Mouse (Mus musculus) embryo, embryonic 11.5 days (tissue): Measurements from ENCODE around the gene Gm28710.

Experiments used
- DNase-seq: peaks from one replicate; pipeline ENCODE4 v3.0.0-alpha.2; 2012; ENCODE audit warnings: low read depth, low spot score

Gene Gm28710

DNA sequence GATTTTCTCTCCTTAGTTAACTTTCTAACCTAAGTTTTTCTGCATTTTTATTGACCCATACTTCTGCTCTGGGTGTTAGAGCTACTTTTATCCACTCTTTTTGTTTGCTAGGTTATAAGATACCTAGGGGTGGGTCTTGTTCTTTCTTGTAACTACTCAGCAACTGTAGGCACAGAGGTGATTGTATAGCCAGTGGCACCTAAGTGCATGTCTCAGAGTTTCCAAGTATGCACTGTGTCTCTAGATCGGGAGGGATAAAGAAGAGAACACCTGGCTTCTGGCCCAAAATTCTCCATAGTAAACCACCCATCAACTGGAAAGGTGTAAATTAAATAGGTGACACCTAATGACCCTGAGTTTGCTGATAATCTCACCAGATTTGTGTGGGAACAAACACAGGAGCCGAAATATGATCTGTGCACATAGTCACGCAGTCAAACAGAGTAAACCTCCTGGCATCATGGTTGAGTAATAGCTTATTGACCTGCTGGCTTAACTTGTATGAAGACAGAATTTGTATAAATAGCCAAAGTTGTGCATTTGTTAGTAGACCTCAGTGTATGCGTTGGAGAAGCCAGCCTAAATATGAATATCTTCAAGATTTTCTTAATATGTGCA is at the start of gene Gm28710:
Gene Gm28710 (plus strand): TSS at position 568 of the 618 bp plus-strand sequence.
- DNase-seq: no peak

DNA sequence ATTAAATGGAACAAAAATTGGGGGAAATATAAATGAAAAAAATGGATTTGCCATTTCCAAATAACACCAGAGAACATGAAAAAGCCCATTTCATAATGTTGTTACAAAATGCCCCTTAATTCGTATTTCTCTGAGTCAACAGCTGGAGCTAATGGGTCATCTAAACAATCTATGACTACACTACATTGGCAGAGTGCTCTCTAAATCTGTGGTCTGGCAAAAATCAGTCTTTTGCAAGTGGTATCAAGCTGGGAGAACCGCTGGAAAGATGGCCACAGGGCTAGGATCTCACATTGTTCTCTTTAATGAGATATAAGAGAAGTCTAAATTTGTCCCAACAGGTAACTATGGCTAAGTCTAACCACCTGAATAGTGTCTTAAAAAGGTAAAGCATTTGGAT is 14.4 kb upstream of the Gm28710 start:
- no peak for DNase-seq

DNA sequence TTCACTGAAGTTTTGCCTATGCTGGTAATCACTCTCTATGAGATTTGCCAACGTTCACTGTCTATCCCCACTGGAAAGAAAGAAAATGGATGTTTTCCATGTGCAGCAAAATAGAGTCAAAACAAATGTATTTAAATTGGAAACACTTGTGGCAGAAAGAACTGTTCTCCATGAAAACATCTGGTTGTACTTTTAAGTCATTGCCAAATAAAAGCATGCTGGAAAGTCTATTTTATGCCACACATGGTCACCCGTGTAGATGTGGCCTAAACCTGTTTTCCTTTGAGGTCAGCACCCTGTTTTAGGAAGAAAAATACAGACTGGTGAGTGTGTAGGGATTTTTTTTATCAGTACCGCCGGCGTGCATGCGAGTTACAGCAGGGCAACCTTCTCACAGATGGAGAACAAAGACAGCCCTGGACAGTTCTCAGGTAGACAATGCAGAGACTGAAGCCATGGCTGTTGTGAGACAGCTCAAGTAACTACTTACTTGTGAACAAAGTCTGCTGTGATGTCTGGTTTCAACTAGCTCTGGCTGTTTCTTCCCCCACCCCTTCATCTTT is 12.9 kb upstream of the Gm28710 start:
- peak; percentile 19 for DNase-seq

DNA sequence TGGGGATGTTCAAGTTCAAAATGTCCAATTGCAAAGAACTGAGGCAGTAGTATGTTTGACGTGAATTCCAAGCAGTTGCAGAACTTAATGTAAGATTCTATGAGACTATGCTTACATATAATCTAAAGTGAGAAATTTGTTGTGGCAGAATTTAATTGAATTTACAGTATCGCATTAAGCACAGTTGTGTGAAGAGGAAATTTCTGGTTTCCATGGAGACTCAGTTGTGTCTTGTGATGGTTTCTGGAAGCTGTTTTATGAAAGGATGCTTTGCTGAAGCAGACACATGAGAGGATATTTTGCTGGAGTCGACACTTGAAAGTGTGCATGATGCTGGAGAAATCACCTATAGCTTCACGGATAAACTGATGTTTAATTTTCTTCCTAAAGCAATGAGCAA is 6.0 kb upstream of the Gm28710 start:
- no peak for DNase-seq

DNA sequence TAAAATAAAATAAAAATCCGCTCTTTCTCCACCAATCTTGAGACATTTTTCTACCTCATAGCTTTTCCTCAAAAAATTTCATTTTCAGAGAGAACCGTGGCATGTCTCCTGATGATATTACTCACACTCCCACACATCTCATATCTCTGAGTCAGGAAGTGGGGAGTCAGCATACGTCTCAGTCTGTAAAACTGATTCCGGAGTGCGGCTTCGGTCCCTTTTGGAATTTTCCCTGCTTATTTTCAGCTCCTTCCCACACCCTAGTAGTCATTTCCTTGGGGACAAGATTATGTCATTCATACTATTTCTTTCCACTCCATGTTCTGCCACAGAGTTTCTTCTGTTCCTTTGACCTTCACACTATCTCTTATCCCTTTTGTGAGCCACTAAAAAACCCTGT is 3.4 kb downstream of the Gm28710 start:
- DNase-seq: no peak

DNA sequence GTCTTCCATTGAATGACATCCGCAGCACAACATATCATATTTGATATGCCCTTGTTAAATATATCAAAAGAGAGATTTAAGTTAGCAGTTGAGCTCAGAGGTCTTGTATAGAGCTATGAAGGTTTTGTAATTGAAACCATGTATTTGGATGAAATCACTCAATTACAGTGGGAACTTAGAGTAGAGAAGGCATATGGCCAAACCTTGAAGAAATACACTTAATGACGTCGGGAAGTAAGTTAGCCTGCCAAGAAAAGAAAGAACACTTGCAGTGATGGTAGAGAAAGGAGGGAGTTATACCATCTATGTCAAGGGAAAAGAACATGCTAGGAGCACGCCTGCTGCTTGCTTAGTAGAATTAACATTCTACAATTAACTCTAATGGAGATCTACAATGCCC is 11.1 kb downstream of the Gm28710 start:
- DNase-seq: no peak

DNA sequence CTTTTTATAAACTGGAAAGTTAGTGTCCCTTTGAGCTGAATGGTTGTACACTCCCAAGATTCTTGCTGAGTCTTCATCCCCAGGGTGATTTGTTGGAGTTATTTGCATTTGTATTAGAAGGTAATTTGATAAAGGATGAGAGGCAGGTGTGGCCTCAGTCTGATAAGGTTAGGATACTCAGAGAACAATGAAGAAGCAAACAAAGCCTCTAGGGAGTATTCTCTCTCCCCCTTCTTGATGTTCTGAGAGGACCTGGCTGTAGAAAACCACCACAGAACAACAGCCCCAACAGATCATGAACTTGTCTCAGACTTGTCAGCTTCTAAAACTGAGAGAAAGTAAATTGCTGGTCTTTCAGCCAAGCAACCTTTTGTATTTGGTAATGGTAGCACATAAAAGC is 47.4 kb downstream of the Gm28710 start:
- DNase-seq: no peak

DNA sequence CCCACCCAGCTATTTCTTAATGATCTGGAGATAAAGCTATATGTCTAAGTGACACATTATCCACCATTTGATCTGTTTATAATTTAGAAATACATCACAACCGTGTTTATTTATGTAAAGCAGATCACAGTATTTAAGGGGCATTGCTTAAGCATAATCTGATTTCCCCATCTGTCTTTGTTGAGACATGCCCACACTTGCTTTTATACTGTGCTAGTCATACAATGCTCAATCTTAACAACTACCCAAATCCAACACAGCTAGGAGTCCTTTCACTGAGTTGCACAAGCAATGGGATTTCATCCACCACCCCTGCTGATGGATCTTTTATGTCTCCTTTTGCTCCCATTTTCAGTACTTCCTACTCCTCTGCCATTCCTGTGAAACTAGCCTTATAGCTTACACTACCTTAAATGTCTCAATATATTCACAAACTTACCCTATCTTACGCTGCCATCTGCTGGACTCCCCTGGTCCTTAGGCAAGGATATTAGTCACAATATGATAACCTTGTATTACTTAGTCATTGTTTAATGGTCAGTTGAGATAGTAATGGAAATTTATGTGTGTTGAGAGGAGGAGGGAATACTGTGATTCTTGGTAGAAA is 77.8 kb downstream of the Gm28710 start:
- DNase-seq: peak; percentile 47

DNA sequence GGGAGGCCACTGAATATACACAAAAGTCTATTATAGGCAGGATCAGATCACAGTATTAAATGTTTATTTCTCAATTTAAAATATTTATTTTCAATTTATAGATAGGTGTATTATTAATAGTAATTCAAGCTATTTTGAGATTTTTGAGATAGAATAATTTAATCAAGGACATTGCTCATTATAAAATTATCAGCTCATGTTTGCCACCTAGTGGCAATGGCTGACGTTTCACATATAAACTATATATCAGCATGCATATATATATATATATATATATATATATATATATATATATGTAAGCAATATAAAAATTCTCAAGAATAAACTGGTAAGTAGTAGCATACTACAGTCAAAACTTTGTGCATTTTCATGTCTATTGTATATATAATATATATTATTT is 102.6 kb downstream of the Gm28710 start:
- no peak for DNase-seq

DNA sequence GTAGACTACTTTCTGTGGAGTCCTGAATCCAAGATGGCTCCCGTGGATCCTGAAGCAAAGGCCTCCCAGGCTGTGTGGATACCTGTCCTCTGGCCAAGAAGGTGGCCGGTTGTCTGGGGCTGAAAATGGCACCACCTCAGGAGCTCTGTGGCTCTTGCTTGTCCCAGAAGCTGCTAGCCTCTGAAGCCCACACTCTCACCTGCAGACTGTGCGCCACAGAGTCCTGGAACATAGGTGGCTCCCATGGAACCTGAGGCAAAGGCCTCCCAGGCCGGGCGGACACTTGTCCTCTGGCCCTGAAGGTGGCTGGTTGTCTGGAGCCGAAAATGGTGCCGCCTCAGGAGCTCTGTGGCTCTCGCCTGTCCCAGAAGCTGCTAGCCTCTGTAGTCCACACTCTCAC is 128.2 kb downstream of the Gm28710 start:
- no peak for DNase-seq

DNA sequence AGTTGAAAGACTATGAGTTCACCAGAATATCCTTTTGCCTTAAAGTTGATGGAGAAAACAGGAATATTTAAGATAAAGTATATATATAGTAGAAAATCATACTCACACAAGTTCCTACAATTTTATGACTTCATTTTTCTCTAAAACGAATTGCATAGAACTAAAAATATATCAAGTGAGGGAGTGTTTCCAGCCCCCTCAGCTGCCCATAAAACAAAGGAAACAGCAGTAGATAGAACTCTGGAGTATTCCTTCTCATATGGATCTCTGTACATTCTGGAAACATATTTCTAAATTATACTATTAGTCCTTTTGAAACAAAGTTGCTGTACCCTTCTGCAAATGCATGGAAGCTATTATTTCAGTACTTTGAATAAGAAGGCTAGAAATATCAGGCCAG is 130.9 kb downstream of the Gm28710 start:
- DNase-seq: no peak
